Mouse (Mus musculus) spleen, adult 2 months (tissue): ENCODE data around the gene Extl1.

Experiments
- CTCF ChIP-seq: fragments of 200-500 bp; IDR thresholded peaks from 2 replicates; pipeline ENCODE4 v1.5.1; 2011; ENCODE audit warnings: mild to moderate bottlenecking, inconsistent platforms; ENCODE audit not compliant: insufficient read depth, insufficient read length, insufficient replicate concordance; ENCODE audit errors: extremely low read depth
- POLR2A ChIP-seq: fragments of 200-500 bp; IDR thresholded peaks from 2 replicates; pipeline ENCODE4 v1.6.1; 2011; ENCODE audit warnings: low read depth, low read length, inconsistent platforms

- no peak for TF ChIP-seq POLR2A
- no peak for TF ChIP-seq CTCF
These were observed 11.3 kb downstream of the Extl1 start for GRCm38 (mm10) chr4:134372294-134372747.
